Mouse (Mus musculus): ENCODE data around the gene Ap2a1.
A peak's percentile ranks its signal among the peaks of the same experiment; 100 is the strongest.

Gene Ap2a1

DNA sequence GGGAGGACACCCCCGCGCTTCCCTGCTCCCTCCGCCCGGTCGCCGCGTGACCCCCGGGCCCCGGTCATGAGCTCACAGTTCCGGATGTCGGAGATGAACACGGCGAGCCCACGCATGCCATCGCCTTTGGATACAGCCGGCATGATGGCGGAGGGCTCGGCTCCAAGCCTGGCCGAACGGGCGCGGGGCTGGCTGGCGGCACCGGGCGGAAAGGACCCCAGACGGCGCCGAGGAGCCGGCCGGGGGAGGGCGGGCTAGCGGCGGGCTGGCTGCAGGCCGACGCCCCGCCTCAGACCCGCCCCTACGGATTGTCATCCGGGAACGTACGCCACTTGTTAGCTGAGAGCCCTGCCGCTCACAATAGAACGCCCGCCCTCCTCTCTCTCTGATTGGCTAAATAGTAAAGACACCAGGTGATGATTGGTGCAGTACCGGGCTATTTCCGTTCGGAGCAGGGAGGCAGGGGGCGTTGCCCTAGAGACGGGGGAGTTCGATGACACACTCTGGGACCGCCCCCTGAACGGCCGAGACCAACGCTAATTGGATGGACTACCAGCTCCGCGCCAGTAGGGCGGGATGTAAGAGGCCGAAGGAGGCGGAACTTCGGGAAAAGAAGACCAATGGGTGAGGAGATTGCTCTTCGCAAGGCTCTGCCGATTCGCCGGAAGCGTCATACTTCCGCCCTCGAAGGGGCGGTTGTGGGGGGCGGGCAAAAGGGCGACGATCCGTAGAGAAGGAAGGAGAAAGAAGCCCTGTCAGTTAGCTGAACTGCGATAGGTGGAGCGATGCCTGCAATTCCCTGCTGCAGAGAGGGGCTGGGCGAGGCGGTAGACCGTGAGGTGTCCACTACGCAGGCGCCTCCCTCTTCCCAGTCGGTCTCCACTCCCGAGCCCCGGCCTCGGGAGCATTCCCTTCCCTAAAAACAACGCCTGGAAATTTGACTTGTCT lies at the start of gene Ap2a1:
Ap2a1 (minus strand) TSS at position 293 of the 948 bp plus-strand sequence.
- DNase-seq (ENCODE audit: low read depth, low spot score): peak; percentile 100

DNA sequence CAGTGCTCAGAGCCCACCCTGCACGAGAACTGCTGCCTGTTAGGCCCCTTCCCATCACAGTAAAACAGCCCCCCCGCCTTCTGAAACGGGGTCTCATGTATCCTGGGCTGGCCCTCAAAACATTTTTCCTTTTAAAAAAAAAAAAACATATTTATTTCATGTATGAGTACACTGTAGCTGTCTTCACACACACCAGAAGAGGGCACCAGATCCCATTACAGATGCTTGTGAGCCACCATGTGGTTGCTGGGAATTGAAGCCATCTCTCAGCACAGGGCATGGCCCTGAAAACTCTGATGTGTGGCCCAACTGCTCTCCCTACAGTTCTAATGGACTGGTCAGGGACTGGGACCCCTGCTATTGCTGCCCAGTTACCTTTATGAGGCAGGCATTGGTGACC lies 49.0 kb upstream of the Ap2a1 start:
- no peak for DNase-seq (ENCODE audit: low read depth, low spot score)

DNA sequence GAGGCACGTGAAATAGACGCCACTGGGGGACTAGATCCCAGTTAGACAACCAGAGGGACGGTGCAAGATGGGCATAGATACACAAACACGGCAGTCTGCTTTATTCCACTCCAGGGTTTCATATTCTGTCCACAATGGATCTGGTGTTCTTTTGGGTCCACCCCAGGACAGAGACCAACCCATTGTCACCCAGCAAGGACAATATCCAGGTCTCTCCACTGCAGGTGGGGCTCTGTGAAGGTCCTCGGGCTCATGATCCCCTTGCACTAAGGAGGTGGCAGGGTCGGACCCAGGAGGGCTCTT lies 45.8 kb upstream of the Ap2a1 start:
- no peak for DNase-seq (ENCODE audit: low read depth, low spot score)

DNA sequence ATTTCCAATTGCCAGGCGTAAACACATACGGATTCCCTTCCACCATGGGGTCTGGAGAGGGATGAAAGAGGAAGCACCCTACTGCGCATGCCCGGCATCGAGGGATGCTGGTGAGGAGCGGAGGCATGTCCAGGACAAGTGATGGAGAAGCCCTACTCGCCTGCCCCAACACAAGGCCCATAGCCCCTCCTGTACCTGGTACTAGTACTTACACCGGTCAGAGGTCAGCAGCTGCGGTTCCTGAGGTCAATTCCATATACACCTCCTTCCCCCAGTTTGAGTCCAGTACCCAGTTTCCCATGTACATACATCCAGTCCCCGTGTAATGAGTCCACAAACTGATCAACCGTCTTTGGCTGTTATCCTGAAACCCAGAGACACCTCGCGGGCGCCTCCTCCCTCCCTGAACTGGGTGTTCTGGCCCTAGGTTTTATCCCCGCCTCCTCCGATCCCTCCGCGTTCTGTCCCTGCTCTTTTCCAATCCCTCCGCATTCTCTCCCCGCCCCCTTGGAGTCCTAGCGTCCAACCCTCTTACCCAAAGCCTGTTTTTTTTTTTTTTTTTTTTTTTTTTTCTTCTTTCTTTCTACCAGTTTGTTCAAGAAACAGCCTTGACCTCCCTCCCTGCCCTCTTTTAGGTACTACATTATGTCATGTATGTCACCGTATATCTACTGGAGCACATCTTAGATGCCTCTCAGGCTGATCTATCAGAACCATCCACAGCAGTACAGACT lies 45.3 kb upstream of the Ap2a1 start, which contains the start of gene Cpt1c:
Cpt1c (minus strand) TSS at position 469 of the 734 bp plus-strand sequence.
- DNase-seq (ENCODE audit: low read depth, low spot score): no peak

DNA sequence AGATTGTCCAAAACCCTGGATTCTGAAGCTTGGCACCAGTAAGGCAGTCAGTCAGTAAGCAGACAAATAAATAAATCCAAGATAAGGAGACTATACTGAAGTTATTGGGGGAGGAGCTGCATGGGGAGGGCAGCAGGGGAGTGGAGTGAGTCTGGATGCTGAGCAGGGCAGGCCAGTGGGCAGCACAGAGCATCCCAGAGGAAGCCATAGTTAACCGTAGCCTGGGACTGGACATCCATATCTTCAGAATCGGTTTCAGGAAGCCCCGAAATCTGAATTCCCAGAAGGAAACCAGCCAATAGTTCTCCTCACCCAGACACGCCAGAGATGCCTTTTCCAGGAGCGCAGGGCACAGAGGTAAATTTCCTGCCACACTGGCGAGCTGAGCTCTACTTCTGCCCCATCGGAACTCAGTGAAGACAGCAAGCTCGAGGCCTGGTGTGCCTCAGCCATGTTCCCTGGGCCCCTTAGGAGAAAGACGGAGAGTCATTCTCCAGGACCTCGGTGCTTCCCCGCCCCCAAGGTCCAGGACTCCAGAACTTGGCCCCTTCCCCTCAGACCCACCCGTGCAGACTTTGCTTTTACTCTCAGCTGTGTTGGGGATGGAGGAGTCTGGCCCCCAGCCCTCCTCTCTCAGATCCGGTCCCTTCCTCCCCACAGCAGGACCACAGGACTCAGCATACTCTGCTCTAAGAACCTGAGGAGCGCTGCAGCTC lies 44.3 kb upstream of the Ap2a1 start:
- DNase-seq (ENCODE audit: low read depth, low spot score): no peak

DNA sequence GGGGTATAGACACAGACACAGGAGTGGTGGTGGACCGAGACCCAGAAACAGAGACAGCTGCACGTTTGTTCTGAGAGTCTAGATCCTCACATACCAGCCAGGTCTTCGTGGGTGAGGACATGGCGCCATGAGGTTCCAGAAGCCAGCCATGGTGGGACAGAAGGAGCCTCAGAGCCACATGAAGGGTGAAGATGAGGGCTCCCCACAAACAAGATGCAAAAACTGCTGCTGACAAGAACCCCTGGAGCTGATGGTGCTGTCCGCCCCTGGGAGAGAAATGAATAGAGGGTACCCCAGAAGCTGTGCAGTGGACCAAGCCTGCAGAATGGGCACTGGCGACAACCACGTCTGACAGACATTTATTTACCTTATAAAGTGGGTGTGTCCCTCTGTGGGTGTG lies 41.8 kb upstream of the Ap2a1 start:
- no peak for DNase-seq (ENCODE audit: low read depth, low spot score)

DNA sequence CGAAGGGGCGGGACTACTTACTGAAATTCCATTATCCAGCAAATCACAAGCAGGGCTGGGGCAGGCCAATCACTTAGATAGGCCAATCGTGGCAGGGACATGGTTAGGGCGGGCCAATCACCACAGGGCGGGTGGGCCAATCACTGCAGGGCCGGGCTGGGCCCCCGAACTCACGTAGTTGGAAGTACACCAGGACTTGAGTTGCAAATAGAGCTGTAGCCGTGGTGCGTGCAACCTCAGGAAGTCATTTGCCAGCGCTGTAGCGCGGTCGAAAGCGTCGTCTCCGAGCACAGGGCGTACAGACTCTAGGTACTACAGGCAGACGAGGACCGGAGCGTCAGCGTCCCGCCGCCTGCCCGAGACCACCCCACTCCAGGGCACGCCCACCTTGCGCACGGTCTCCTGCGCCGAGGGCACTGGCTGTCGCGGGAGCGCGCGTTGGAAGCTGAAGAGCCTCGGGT lies 41.0 kb upstream of the Ap2a1 start:
- peak; percentile 97 for DNase-seq (ENCODE audit: low read depth, low spot score)

DNA sequence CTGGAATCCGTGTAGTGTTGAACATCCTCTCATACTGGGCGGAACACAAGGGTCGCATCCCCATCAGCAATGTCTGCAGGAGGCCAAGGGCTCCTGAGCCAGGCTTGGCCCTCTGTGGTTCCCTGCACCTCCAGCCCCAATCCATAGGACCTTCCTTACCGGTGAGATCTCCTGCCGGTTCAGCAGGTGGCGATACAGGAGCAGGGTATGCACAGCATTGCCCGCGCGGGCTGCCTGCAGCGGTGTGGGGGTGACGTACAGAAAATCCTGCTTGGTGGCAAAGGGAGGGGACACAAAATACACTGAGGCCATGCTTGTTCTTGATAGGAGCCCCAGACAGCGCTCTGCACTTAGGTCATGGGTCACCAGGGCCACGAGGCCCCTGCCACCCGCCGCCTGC lies 37.3 kb upstream of the Ap2a1 start:
- DNase-seq (ENCODE audit: low read depth, low spot score): no peak

DNA sequence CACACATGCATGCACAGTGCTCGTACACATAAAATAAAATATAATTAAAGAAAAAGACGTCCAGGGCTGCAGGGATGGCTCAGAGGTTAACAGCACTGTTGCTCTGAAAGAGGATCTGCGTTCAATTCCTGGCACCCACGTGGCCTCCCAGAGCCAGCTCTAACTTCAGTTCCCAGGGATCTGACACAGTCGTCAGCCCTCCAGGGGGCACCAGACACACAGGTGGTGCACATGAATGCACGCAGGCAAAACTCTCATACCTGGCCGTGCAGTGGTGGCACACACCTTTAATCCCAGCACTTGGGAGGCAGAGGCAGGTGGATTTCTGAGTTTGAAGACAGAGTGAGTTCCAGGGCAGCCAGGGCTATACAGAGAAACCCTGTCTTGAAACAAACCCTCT lies 36.7 kb upstream of the Ap2a1 start:
- DNase-seq (ENCODE audit: low read depth, low spot score): peak; percentile 45

DNA sequence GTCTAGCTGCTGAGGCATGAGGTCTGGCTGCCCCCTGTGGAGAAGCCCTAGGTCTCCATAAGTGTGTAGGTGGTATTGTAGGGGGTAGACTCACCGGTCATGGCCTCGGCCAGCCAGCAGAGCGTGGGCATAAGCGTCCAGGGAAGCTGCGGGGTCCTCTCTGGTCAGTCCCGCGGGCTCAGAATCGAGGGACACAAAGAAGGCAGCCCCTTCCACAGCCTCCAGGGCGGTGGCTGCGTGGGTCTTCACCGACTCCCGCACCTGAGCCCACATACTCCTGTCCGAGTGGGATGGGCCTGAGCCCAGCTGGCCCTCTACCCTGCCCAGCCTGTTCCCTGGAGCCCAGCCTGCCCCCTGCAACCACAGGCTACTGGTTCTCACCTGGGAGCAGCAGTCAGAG lies 35.7 kb upstream of the Ap2a1 start:
- DNase-seq (ENCODE audit: low read depth, low spot score): no peak

DNA sequence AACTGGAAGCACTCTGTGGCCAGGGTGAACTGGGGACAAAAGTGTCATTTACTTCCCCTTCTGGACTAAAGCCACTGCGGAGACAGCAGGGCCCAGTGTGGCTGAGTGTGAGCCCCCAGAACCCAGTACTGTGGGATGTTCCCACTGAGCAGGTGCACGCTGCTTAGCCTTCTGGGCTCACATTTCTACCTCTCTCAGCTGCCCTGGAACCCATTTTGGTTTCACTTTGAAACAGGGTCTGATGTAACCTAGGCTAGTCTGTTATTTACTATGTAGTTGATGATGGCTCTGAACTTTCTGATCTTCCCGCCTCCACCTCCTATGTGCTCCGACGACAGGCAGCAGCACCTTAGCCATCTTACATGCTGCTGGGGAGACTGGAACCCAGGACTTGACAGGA lies 33.5 kb upstream of the Ap2a1 start:
- DNase-seq (ENCODE audit: low read depth, low spot score): peak; percentile 47

DNA sequence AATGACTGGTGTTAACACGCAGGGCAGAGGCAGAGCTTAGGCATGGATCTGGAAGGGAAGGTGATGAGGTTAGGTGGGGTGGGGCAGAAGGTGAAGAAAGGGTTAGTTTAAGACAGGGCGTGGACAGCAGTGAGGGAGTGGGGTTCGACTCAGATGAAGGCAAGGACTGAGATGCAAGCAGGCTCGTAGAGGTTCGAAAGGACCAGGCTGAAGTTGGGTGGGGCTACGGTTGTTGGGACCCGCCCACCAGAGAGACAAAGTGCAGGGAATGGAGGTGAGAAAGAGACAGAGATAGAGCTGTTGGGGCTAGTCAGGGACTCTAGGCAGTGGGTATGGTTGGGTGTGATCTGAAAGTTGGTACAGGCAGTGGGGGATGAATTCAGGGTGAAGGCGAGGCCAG lies 33.0 kb upstream of the Ap2a1 start:
- no peak for DNase-seq (ENCODE audit: low read depth, low spot score)

DNA sequence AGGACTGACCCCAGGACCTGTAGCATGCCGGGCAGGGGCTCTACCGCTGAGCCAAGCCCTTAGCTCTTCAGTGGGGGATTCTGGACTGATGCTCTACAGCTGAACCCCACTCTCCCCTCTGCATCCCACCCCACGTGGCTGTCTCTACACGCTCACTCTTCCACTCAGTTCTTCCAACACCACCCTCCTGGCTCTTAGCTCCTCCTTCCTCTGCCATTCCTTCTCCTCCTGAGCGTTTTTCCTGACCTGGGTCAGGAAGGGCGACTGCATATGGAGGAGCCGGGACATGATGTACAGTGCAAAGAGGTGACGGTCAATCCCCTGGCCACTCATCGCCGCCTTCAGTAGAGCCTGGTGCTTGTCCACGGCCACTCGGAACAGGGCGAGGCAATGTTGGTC lies 31.2 kb upstream of the Ap2a1 start:
- no peak for DNase-seq (ENCODE audit: low read depth, low spot score)

DNA sequence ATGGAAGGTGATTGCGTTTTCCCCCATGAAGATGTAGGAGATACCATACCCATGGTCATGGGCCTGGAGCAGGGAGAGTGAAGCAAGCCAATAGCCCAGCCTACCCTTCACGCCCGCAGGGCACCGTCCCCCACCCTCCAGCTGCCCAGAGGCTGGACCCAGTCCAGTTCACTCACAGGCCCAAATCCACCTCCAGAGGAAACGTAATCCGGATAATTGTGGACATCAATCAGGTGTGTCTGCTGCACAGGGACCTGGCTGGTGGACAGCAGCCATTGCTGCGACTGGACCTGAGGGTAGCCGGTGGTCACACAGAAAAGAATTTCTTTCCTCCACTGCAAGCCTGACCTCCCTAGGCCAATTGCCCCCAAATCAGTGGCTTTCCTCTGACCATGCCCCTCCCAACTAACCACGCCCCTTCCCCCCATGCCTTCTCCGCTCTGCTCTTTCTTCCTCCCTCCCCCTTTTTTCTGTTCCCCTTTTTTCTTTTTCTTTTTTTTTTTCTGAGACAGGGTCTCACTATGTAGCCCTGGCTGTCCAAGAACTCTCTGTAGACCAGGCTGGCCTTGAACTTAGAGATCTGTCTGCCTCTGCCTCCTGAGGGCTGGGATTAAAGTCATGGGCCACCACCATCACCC lies 30.7 kb upstream of the Ap2a1 start:
- peak; percentile 63 for DNase-seq (ENCODE audit: low read depth, low spot score)

DNA sequence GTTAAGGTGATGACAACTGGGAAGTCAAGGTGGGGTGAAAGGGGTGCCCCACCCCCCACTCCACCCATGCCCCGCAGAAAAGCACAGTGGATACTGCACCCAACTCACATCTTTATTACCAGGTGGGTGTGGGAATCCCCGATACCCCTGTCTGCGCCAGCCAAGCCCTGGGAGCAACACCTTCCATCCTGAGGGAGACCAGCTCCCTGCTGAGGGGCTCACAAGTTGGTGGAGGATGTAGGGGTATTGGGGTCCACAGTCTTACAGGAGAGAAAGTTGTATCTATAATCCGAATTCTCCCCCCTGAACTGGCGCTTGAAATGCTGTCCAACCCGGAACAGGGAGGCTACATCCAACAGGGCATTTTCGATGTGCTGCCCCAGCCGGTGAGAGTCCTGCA lies 30.0 kb upstream of the Ap2a1 start:
- no peak for DNase-seq (ENCODE audit: low read depth, low spot score)

DNA sequence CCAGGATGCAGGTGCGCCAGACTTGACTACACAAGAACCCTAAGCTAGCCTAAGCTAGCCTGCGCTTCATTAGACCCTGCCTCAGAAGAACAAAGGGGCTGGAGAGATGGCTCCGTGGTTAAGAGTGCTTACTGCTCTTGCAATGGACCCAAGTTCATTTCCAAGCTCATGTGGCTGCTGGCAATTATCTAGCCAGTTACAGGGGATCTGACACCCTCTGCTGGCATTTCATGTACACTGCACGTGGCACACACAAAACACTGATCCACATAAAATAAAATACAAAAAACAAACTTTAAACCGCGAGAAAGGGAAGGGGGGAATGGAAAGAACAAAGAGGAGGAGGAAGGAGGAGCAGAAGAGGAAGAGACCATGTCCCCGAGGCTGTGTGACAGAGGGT lies 28.9 kb upstream of the Ap2a1 start:
- peak; percentile 51 for DNase-seq (ENCODE audit: low read depth, low spot score)

DNA sequence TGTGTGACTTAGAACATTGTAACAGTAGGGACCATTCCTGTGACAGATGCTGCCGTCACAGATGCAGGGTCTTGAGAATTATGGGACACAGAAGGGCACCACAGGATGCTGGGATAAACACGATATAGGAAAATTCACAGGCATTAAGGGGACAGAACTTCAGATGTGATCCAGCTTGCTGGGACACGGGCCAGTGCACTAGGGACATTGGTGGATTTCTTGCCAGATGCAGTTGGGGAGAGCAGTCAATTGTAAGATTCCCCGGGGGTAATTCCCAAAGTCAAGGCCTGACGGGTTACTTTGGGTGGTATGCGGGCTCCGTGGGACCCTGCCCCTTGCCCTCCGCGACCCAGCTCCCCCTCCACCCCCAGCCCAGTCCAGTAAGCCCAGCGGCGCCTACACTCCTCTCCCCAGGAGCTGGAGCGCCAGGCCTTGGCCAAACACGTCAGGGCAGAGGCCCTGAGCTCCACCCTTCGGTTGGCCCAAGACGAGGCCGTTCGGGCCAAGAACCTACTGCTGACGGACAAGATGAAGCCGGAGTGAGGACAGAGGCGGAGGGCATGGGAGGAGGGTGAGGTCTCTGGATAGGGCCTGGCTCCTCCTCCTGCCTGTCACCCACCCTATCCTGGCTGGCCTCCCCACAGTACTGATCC lies 28.0 kb upstream of the Ap2a1 start:
- no peak for DNase-seq (ENCODE audit: low read depth, low spot score)

DNA sequence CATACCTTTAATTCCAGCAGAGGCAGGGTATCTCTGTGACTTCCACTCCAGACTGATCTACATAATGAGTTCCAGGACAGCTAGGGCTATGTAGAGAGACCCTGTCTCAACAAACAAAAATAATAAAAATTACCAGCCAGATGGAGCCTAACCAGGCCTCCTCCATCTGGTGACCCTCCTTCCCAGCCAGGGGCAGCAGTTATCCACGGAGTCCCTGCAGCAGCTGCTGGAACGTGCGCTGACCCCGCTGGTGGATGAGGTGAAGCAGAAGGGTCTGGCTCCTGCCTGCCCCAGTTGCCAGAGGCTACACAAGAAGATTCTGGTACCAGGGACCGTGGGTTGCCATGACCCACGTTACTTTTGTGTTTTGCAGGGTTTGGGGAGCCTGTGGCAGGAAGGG lies 27.0 kb upstream of the Ap2a1 start:
- no peak for DNase-seq (ENCODE audit: low read depth, low spot score)

DNA sequence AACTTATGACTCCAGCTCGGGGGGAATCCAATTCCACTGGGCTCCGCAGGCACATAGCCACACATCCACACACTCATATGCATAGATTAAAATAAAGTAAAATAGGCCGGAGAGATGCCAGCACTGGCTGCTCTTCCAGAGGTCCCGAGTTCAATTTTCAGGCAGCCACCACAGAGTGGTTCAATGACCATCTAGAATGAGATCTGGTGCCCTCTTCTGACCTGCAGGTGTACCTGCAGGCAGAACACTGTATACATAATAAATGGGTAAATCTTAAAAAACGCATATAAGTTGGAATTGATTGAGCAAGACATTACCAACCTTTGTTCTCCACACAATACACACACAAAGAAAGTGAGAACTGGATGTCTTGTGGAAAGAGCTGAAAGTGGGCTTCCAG lies 26.3 kb upstream of the Ap2a1 start:
- DNase-seq (ENCODE audit: low read depth, low spot score): peak; percentile 57

DNA sequence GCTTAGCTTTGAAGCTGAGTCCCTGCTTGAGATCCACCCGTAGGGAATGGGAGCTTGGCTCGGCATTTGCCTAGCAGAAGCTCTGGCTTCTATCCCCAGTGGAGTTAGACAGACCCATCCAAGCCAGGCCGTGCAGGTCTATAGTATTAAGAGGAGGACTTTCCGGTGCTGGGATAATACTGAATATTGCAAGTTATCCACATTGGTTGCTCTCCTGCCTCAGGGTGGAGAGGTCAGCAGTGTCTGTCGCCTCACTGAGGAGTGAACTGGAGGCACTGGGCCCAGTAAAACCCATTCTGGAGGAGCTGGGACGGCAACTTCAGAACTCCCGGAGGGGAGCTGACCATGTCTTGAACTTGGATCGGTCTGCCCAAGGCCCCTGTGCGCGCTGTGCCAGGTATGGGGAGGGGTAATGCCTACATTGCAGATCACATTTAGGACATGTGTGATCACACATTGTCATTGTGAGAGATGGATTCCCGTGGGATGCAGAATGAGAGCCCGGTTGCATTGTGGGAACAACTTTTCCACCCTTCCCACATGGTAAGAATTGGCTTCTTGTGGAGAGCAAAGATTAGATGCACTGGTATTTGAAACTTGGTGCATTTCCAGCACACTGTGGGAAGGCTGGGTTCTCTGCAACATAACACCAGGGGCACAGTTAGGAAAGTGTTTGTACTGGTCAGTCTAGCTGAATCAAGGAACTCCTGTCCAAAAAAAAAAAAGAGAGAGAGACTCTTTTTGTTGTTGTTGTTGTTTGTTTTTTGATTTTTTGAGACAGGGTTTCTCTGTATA lies 25.0 kb upstream of the Ap2a1 start:
- no peak for DNase-seq (ENCODE audit: low read depth, low spot score)
